Mouse (Mus musculus): ENCODE measurements at regions not wholly inside any gene's neighbourhood (a gene's known extent, or its start where the extent isn't known, plus 50 kb on each side); places are given as distances from the start of the nearest gene placed in this dataset.

DNA sequence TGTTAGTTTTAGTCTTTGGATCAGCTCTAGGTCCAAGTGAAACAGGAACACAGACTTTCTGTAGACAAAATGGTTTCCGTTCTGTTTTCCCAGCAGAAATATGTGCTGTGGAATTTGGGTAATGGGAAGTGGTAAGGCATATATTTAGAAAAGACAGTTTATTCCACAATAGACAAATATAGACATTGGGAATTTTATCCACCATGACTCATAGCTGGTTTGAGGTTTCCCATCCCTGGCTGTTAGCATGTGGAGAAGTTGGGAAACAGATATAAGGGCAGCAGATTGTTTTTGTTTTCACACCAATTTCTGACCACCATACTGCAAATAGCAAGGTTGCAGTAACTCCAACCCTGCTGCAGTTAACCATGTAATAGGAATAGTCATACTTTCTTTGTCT, 385.0 kb upstream of the Adam34 start:
- DNase-seq (ENCODE audit: low spot score): no peak

DNA sequence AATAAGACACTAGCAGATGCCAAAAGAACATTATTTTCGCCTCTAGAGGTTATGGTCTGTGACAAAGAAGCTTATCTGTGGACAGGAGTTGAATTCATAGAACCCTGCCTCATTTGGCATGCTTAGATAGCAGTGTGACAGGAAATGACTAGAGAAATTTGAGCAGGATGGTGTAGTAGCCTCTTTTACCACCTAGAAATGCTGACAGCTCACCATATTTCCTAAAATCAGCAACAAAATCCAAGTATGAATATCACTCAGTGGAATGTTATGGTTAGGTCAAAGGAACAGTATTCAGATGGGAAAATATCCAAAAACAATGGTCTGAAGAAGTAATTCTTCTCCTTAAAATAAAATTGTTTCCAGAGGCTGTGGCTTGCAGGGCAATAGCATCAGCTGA, 383.6 kb upstream of the Adam34 start:
- DNase-seq (ENCODE audit: low spot score): no peak

DNA sequence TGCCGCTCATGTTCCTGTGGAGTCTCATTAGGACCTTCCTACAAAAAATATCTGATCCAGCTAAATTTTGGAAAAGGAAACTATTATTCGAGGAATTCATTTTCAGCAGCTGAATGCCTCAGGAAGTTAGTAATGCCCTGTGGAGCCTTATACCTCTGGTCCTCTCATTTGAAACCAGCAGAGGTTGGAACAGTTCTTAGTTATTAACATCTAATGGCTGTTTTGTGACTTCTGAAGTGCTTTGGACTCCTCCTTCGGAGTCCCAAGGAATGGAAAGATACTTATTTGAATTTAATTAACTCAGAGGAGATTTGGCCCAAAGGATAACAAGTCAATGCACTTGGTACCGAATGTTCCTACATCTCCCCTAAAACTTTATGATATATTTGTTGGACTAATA, 372.2 kb upstream of the Adam34 start:
- no peak for DNase-seq (ENCODE audit: low spot score)

DNA sequence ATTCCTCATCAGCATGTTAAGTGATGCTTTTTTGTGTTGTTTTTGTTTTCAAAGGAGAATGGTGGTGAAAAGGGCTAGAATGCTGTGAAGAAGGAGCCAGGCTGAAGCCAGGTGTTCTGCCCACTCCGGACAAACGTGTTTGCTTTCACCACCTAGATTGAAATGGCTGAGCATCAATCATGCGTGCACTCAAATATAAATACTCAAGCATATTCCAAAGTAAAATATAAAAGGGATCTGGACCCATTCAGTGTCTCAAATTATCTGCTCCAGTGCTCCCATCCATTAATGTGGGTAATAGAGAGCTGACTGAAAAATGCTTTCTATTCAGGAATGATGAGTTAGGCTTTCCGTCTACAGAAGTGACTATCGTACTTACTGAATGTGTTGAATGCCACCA, 349.0 kb upstream of the Adam34 start:
- DNase-seq (ENCODE audit: low spot score): no peak

DNA sequence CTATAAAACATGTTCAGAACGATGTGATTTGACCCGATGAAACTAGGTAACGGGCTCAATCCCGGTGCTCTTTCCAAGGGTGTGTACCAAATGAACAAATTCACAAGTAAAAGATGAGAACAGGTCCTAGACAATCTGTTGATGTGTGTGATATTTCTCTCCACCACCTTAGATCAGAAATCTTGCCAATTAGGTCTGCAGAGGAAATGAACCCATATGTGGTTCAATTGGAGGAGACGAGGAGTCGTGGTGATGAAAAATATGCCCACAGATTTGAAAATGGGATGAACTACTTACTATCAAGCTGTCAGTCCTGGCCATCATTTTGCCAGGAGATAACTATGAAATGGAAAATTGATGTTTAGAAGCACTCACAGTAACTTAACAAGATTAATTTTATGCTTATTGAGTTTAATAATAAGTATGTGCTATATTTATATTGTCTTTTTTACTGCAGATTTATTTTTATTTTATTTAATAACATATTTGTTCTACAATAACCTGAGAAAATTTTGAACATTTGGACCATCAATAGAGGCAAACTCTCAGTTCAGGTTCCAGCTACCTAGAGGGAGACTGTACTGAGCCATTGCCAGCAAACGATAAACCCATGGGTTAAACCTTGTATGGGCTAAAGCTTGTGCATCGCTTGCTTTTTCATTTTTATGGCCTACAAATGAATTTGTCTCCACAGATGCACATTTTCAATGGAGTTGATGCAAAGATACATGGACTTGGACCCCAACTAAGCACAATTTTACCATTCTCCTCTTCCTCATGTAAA, 332.9 kb upstream of the Adam34 start:
- no peak for DNase-seq (ENCODE audit: low spot score)

DNA sequence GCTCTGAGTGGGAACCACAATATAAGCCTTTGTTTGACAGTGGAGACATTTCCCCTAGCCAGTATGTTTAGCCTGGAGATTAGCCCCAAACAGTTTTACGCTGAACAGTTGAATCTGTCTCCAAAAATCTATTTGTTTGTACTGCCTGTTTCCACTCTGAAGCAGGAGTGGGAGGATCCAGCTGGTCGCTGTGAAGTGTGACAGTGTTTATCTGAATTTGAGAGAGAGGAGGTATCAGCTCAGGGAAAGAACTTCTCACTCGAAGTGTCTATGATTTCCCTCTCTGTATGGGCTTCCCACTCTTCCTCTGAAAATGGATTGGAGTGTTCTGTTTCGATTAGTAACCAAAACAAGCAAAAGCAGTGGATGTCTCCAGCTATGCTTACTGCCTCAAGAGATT, 324.4 kb upstream of the Adam34 start:
- peak; percentile 17 for DNase-seq (ENCODE audit: low spot score)

DNA sequence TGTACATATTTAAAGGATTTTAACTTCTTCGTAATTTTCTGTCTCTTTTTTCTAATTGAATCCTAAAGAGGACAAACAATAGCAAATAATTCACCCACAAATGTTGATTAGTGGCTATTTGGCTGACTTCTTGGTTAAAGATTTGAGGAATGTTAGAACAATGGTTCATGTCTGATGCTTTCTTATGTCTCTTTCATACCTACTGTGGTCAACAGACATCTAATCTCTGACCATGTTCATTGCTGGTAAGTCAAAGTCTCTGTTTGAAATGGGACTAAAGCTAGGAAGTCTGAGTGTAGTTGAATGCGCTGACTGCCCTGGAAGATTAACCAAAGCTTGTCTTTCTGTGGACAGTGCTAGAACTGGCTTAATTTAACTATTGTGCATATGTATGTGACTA, 321.5 kb upstream of the Adam34 start:
- DNase-seq (ENCODE audit: low spot score): no peak

DNA sequence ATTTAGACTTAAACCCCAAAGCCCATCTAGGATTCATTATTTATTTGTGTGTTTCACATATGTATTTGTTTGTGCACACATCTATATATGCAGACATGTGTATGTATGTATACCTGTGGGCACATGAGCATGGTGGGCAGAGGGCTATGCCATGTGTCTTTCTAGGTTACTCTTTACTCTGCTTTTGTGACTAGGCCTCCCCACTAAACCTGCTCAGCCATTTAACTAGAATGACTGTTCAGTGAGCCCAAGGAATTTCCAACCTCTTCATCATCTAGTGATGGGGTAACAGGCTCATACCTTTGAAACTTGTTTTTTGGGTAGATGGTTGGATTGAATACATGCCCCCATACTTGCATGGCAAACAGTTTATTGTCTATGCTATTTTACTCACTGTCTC, 321.1 kb upstream of the Adam34 start:
- DNase-seq (ENCODE audit: low spot score): no peak

DNA sequence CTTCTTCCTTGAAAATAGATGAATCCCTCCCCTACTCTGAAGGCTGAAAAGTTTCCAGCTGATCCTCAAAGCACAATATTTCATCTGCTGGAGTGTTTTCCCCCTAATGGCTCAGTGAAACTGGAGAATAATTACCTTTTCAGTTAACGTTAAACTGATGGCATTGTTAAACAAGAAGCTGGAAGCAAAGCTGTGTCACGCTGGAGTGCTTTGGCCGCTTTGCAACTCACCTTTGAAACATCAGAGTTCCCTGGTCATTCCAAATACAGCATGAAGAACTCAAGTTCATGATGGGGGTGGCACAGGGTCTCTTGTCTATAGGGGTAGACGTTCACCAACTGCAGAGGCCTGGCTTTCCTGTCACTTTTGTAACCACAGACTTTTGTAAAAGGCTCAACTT, 317.9 kb upstream of the Adam34 start:
- DNase-seq (ENCODE audit: low spot score): no peak

DNA sequence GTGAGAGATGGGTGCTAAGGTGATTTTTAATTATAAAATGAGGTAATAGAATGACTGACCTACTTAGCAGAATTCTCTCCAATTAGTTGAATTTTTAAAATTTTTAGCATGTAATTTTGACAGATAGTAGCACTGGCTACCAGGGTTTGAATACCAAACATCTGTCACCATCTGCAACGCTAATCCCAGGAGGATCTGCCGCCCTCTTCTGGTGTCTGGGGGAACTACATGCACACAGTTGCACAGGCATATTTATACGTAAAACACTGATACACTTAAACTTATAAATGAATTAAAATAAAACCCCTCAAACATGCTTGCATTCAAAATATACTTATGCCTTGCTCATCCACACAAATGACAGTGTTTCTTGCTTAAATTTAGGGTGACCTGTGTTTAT, 316.1 kb upstream of the Adam34 start:
- no peak for DNase-seq (ENCODE audit: low spot score)

DNA sequence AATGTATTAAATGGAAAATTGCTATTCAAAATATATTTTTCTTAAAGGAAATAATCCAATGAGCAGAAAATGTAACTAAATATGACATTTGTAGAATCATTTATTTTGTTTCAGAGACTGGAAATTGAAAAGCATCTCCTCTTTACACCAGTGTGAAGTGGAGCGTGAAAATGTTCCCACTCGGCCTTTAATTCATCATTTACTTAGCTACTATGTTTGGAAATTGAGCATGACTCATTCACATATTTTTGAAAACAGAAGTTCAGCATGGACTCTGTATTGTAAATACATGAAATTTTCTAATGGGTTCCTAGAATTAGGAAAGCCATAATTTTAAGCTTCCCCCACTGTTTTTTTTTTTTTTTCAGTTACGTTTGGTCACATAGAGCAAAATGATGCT, 314.2 kb upstream of the Adam34 start:
- DNase-seq (ENCODE audit: low spot score): no peak

Data from layer of hippocampus, adult 9-10 months (tissue).